Mouse (Mus musculus) brain, embryonic 14.5 days (tissue): Measurements from ENCODE around the gene Sall4.

ENCODE experiments used
- CTCF ChIP-seq: fragments of 200-500 bp; IDR thresholded peaks from 2 replicates; pipeline ENCODE4 v1.5.1; 2012; ENCODE audit warnings: inconsistent platforms, mild to moderate bottlenecking, moderate library complexity, borderline replicate concordance; ENCODE audit not compliant: insufficient read depth, insufficient read length; ENCODE audit errors: extremely low read depth
- POLR2A ChIP-seq: fragments of 200-500 bp; IDR thresholded peaks from 2 replicates; pipeline ENCODE4 v1.6.1; 2012; ENCODE audit warnings: mild to moderate bottlenecking, inconsistent platforms, borderline replicate concordance; ENCODE audit not compliant: poor library complexity, insufficient read depth, insufficient read length, severe bottlenecking; ENCODE audit errors: extremely low read depth

DNA sequence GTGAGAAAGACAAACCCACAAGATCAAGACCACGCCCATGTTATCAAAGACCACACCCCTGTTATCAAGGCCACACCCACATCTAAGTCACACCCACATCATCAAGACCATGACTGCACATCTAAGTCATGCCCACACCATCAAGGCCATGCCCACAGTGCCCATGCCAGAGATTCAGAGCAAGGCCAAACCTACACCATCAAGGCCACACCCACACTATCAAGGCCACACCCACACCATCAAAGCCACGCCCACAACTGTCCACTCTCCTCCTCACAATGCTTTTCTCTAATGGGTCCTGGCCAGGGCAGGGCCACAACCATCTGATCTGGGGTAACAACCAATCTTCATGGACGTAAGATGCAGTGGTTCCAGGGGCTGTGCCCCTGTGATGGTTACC is 56.8 kb downstream of the Sall4 start:
- no peak for TF ChIP-seq POLR2A
- TF ChIP-seq CTCF, result no peak
